Mouse (Mus musculus): ENCODE data around the gene Yipf2. TPM values are rescaled to one million over a fixed set of nuclear protein-coding genes. Genes with fewer than 3 reads are reported as not detected.

Gene Yipf2
- polyA plus RNA-seq, 1 experiment from 2014 or later, result 22.6 TPM

MicroRNAs encoded within 50 kb of the gene (microRNA counts, 519-probe panel; counts per million panel counts)
- microRNA mmu-miR-1946b, result 460 counts per million, percentile 65 among the panel's probes with 10 or more counts

Small RNA genes lying within 50 kb of the gene (microRNA-seq; reads per million reads assigned to microRNA genes)
- not detected for gene Mir1946b

Other genes starting within 250 kb of the Yipf2 start
- gene Ilf3, start 225.0 kb downstream of the Yipf2 start, polyA plus RNA-seq (2016; fragmentation: Nextera tagmentation; extraction: Ambion mirVana), result 277 and 284 TPM in 2 replicates
- gene Qtrt1, start 181.0 kb downstream of the Yipf2 start, polyA plus RNA-seq (2016; fragmentation: Nextera tagmentation; extraction: Ambion mirVana), result 48.7 and 50.2 TPM in 2 replicates
- 75.3 and 76.7 TPM in 2 replicates for gene Dnm2, start 167.9 kb downstream of the Yipf2 start, polyA plus RNA-seq (2016; fragmentation: Nextera tagmentation; extraction: Ambion mirVana)
- 113 and 115 TPM in 2 replicates for gene Tmed1, start 82.6 kb downstream of the Yipf2 start, polyA plus RNA-seq (2016; fragmentation: Nextera tagmentation; extraction: Ambion mirVana)
- gene AB124611, start 66.7 kb downstream of the Yipf2 start, polyA plus RNA-seq (2016; fragmentation: Nextera tagmentation; extraction: Ambion mirVana), result 3.9 and 5.7 TPM in 2 replicates
- gene Carm1, start 45.9 kb downstream of the Yipf2 start, polyA plus RNA-seq (2016; fragmentation: Nextera tagmentation; extraction: Ambion mirVana), result 79.5 and 86.8 TPM in 2 replicates
- gene Timm29, start 106 bp downstream of the Yipf2 start, polyA plus RNA-seq (2016; fragmentation: Nextera tagmentation; extraction: Ambion mirVana), result 40.6 and 41.8 TPM in 2 replicates
- 126 and 130 TPM in 2 replicates for gene Smarca4, start 23.3 kb upstream of the Yipf2 start, polyA plus RNA-seq (2016; fragmentation: Nextera tagmentation; extraction: Ambion mirVana)
- gene Ldlr, start 130.7 kb upstream of the Yipf2 start, polyA plus RNA-seq (2016; fragmentation: Nextera tagmentation; extraction: Ambion mirVana), result 33.5 and 36.8 TPM in 2 replicates
- gene Spc24, start 167.5 kb upstream of the Yipf2 start, polyA plus RNA-seq (2016; fragmentation: Nextera tagmentation; extraction: Ambion mirVana), result 117 and 126 TPM in 2 replicates
- gene Kank2, start 205.9 kb upstream of the Yipf2 start, polyA plus RNA-seq (2016; fragmentation: Nextera tagmentation; extraction: Ambion mirVana), result 20.4 and 21.6 TPM in 2 replicates
- gene Angptl8, start 242.7 kb upstream of the Yipf2 start, polyA plus RNA-seq (2016; fragmentation: Nextera tagmentation; extraction: Ambion mirVana), result 0.96 and 1.7 TPM in 2 replicates